Mouse (Mus musculus): Measurements from ENCODE around the gene Taco1.

DNA sequence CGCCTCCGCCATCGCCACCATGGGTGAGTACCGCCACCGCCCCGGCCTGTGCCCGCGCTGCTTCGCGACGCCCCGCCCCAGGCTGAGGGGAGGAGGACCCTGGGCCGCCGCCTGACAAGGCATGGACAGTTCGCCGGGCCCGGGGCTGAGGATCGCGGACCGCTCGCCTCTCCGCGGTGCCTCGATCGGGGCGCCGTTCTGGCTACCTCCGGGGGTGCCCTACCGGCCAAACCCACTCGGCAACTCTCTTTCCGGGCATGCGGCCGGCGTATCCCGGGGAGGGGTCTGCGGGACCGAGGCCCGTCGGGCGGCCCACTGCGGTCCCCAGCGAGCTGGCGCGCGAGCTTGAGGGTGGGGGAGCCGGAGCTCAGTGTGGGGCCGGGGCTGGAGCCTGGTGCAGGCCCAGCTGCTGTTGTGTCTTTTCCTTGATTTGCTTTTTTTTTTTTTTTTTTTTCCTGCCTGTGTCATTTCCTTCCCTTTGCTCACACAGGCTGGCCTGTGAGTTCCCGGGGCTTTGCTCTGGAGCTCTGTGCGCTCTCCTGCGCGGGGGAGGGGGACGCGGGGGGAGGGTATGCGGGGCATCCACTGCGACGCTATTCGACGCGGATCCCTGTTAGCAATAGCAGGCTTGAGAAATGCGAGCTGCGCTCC, 19.2 kb downstream of the Taco1 start:
- TF ChIP-seq EP300 (IDR thresholded peaks at IDR 0.05; ENCODE audit: insufficient read depth, low read depth, low read length) = no peak
- 0 out of 2 replicates have a peak, but pooled peaks have one; percentile 4 for TF ChIP-seq CTCF (IDR thresholded peaks at IDR 0.05)
- TF ChIP-seq POLR2A (IDR thresholded peaks at IDR 0.05; ENCODE audit: insufficient read depth, low read depth, low read length) = no peak; the same call in 1 of the 2 replicates
